Mouse (Mus musculus): ENCODE results near the gene Grpel1. TPM values are rescaled to one million over a fixed set of nuclear protein-coding genes. Genes with fewer than 3 reads are reported as not detected.

The Grpel1 gene
- total and polyA plus RNA-seq, 3 experiments, result 29.8 to 64.3 (median 52.1) TPM

GRCm38 (mm10) chr5:36519751-36520150 is 55.0 kb downstream of the Grpel1 start:
- Histone ChIP-seq H3K4me3 (no peak overlapping the region), H3K36me3 (ENCODE audit: control insufficient read depth, insufficient read depth, low read length) (no peaks in the 10 kb centered on the region), H3K4me1 (ENCODE audit: control insufficient read depth, insufficient read depth, low read length) (peaks cover 1% of the 10 kb centered on the region; the same call in 1 of the 2 replicates), H3K9ac (ENCODE audit: low read depth, low read length) (no peak overlapping the region), H3K27me3 (ENCODE audit: control insufficient read depth, insufficient read depth, low read length) (no peaks in the 10 kb centered on the region), H3K79me2 (replicated peaks; ENCODE audit: control insufficient read depth, insufficient read depth, low read length) (no peaks in the 10 kb centered on the region), H3K27ac (no peak overlapping the region)
- intact Hi-C loops (cut with DNase I), result no loop called here
- 88% methylated on average over 3 of the region's 3 CpGs for WGBS
- TF ChIP-seq CTCF (IDR thresholded peaks at IDR 0.05) (no peak), EP300 (IDR thresholded peaks at IDR 0.05; ENCODE audit: insufficient read depth, low read depth, low read length) (no peak), POLR2A (IDR thresholded peaks at IDR 0.05; ENCODE audit: insufficient read depth, low read depth, low read length) (no peak)
- DNase-seq, result no peak

GRCm38 (mm10) chr5:36522782-36523181 is 58.0 kb downstream of the Grpel1 start:
- Histone ChIP-seq H3K79me2 (replicated peaks; ENCODE audit: control insufficient read depth, insufficient read depth, low read length) (no peaks in the 10 kb centered on the region; the same call in 1 of the 2 replicates), H3K36me3 (ENCODE audit: control insufficient read depth, insufficient read depth, low read length) (no peaks in the 10 kb centered on the region)
- no peak for DNase-seq

GRCm38 (mm10) chr5:36523219-36523703 is 58.5 kb downstream of the Grpel1 start:
- TF ChIP-seq CTCF (IDR thresholded peaks at IDR 0.05) (no peak), POLR2A (IDR thresholded peaks at IDR 0.05; ENCODE audit: insufficient read depth, low read depth, low read length) (no peak), EP300 (IDR thresholded peaks at IDR 0.05; ENCODE audit: insufficient read depth, low read depth, low read length) (no peak)
- Histone ChIP-seq H3K79me2 (replicated peaks; ENCODE audit: control insufficient read depth, insufficient read depth, low read length) (no peaks in the 10 kb centered on the region; the same call in 1 of the 2 replicates), H3K9ac (ENCODE audit: low read depth, low read length) (no peak overlapping the region), H3K4me1 (ENCODE audit: control insufficient read depth, insufficient read depth, low read length) (peaks cover 1% of the 10 kb centered on the region; the same call in 1 of the 2 replicates), H3K36me3 (ENCODE audit: control insufficient read depth, insufficient read depth, low read length) (no peaks in the 10 kb centered on the region), H3K27ac (no peak overlapping the region), H3K27me3 (ENCODE audit: control insufficient read depth, insufficient read depth, low read length) (no peaks in the 10 kb centered on the region), H3K4me3 (no peak overlapping the region)
- intact Hi-C loops (cut with DNase I), result no loop called here
- 39% methylated on average over 5 of the region's 5 CpGs for WGBS
- no peak for DNase-seq

More at GRCm38 (mm10) chr5:36522782-36523181, 58.0 kb downstream of the Grpel1 start:
- intact Hi-C loops (cut with DNase I), result no loop called here
- Histone ChIP-seq H3K9ac (ENCODE audit: low read depth, low read length) (no peak overlapping the region), H3K27ac (no peak overlapping the region), H3K4me3 (no peak overlapping the region), H3K4me1 (ENCODE audit: control insufficient read depth, insufficient read depth, low read length) (peaks cover 1% of the 10 kb centered on the region; the same call in 1 of the 2 replicates), H3K27me3 (ENCODE audit: control insufficient read depth, insufficient read depth, low read length) (no peaks in the 10 kb centered on the region)
- 11% methylated on average over 2 of the region's 2 CpGs for WGBS
- TF ChIP-seq EP300 (IDR thresholded peaks at IDR 0.05; ENCODE audit: insufficient read depth, low read depth, low read length) (no peak), POLR2A (IDR thresholded peaks at IDR 0.05; ENCODE audit: insufficient read depth, low read depth, low read length) (no peak), CTCF (IDR thresholded peaks at IDR 0.05) (no peak)

Other genes with a start within 250 kb of the Grpel1 start
- 1 to 10 TPM; 6.0 to 7.7 TPM for gene Sorcs2, start 66.9 kb upstream of the Grpel1 start, total RNA-seq (2021)
- 9.0 and 14.5 TPM in 2 replicates for gene Sorcs2, start 66.9 kb upstream of the Grpel1 start, polyA plus RNA-seq (2012; rRNA removed)
- gene Tada2b, start 19.3 kb downstream of the Grpel1 start, total RNA-seq (2021), result 10 to 100 TPM; 13.5 to 16.9 TPM
- gene Tada2b, start 19.3 kb downstream of the Grpel1 start, polyA plus RNA-seq (2012; rRNA removed), result 8.5 and 11.5 TPM in 2 replicates
- under 1 TPM; 0.21 to 0.39 TPM for gene Ccdc96, start 19.6 kb downstream of the Grpel1 start, total RNA-seq (2021)
- 0.09 and 0.14 TPM in 2 replicates for gene Ccdc96, start 19.6 kb downstream of the Grpel1 start, polyA plus RNA-seq (2012; rRNA removed)
- gene Tbc1d14, start 128.3 kb downstream of the Grpel1 start, total RNA-seq (2021), result 10 to 100 TPM; 11.7 to 12.4 TPM
- 13.0 and 20.4 TPM in 2 replicates for gene Tbc1d14, start 128.3 kb downstream of the Grpel1 start, polyA plus RNA-seq (2012; rRNA removed)
- 100 to 1,000 TPM in 1 of 2 experiments, 10 to 100 TPM in 1; 81.8 to 104 TPM for gene D5Ertd579e, start 231.0 kb downstream of the Grpel1 start, total RNA-seq (2021)
- 22.5 and 45.3 TPM in 2 replicates for gene D5Ertd579e, start 231.0 kb downstream of the Grpel1 start, polyA plus RNA-seq (2012; rRNA removed)